Mouse (Mus musculus) heart, adult 2 months (tissue): ENCODE results near the gene Gm20479. TPM values are rescaled to one million over a fixed set of nuclear protein-coding genes. Genes with fewer than 3 reads are reported as not detected.

ENCODE experiments used
- DNase-seq, 2 experiments: peaks; one replicate each; pipeline ENCODE4 v3.0.0; 2021
- H3K27ac ChIP-seq: fragments of 200-600 bp; 2 replicates; pipeline ENCODE4 v1.8.1; 2022
- H3K27me3 ChIP-seq: fragments of 200-500 bp; 2 replicates; pipeline ENCODE4 v1.6.1; 2012; ENCODE audit warnings: mild to moderate bottlenecking, low read length, inconsistent platforms, mixed read lengths; ENCODE audit not compliant: control insufficient read depth, insufficient read depth
- H3K36me3 ChIP-seq: fragments of 200-500 bp; 2 replicates; pipeline ENCODE4 v1.6.1; 2012; ENCODE audit warnings: low read length, inconsistent platforms; ENCODE audit not compliant: control insufficient read depth, insufficient read depth
- H3K4me1 ChIP-seq: fragments of 200-500 bp; 2 replicates; pipeline ENCODE4 v1.6.1; 2011; ENCODE audit warnings: low read length; ENCODE audit not compliant: control insufficient read depth, insufficient read depth
- H3K4me3 ChIP-seq: fragments of 200-600 bp; 2 replicates; pipeline ENCODE4 v1.8.1; 2022
- H3K79me2 ChIP-seq: fragments of 200-500 bp; replicated peaks from 2 replicates; pipeline ENCODE4 v1.6.1; 2012; ENCODE audit warnings: mild to moderate bottlenecking, inconsistent platforms, low read length, moderate library complexity, mixed read lengths; ENCODE audit not compliant: control insufficient read depth, insufficient read depth
- H3K9ac ChIP-seq: fragments of 200-500 bp; 2 replicates; pipeline ENCODE4 v1.6.1; 2012; ENCODE audit warnings: low read depth, mild to moderate bottlenecking, control low read depth, inconsistent platforms, low read length, mixed read lengths
- CTCF ChIP-seq: fragments of 200-600 bp; IDR thresholded peaks from 2 replicates; pipeline ENCODE4 v1.8.1; 2022; ENCODE audit warnings: antibody characterized with exemption, mild to moderate bottlenecking, moderate library complexity
- EP300 ChIP-seq: fragments of 200-500 bp; IDR thresholded peaks from 2 replicates; pipeline ENCODE4 v1.6.1; 2011; ENCODE audit warnings: low read depth, low read length, control low read depth; ENCODE audit not compliant: insufficient read depth
- POLR2A ChIP-seq: fragments of 200-500 bp; IDR thresholded peaks from 2 replicates; pipeline ENCODE4 v1.6.1; 2011; ENCODE audit warnings: mild to moderate bottlenecking, low read depth, low read length, control low read depth; ENCODE audit not compliant: insufficient read depth
- WGBS: fragments of 180-500 bp; shearing (Covaris S2); methylation state at CpG from one replicate; pipeline ENCODE4 v1.1.7; 2018; 5-methylcytosine and 5-hydroxymethylcytosine counted together
- intact Hi-C: fragments of 180-260 bp; cut with DNase I; formaldehyde crosslinking; loops from one replicate; pipeline ENCODE4 v1.15.1; 2025
- polyA plus RNA-seq: library from polyadenylated mRNA; depleted of rRNA; stranded (reverse); fragments of >200 nt; gene quantifications from 2 replicates; pipeline ENCODE4 v1.2.3, GENCODE M21; 2012
- total RNA-seq, 2 experiments: library from RNA; stranded (reverse); gene quantifications; 2 replicates each; pipeline ENCODE4 v1.2.3; 2021

Gm20479 gene
- total and polyA plus RNA-seq, 3 experiments: 0.52 TPM; not detected in 2

DNA sequence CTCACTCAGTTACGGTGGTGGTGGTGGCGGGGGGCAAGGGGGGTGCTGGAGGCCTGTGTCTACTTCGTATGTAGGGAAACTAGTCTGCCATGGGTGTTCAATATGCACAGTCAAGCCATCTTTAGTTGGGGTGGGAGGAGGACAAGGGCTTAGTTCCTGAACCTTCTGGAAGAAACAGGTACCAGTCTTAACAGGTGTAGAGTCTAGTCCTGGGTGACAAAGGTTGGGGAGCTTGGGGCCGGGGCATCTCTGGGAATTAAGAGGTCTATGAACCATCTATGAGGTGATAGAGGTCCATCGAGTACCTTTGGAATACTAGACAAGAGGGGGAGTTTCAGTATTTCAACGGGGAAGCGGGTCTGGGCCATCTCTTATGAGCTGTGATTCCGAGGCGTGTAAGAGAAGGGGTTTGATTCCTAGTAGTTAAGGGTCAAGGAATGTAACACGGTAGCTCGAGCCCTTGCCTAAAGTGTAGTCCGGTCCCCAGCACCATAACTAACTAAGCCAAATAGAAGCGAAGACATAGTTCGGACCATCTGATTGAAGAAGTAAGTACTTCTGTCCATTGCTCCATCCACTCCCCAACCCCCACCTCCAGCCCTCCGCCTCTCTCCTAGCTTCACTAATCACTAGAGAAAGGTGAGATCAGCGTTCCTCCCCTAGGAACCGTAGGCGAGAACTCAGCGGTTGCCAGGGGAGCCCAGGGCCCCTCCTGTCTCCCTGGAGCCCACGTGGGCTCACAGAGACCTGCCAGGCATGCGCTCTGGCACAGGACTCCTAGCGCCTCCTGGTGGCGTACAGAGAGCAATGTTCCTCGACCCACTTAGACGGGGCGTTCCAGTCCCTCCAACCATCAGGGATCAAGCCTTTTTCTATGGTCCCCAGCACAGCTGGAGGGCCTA is 40.1 kb upstream of the Gm20479 start:
- H3K4me3 ChIP-seq: no peak overlapping the region
- no peak overlapping the region for H3K9ac ChIP-seq
- no peaks in the 10 kb centered on the region for H3K36me3 ChIP-seq
- H3K4me1 ChIP-seq: no peaks in the 10 kb centered on the region
- H3K79me2 ChIP-seq: no peaks in the 10 kb centered on the region
- intact Hi-C loops: no loop called here
- peaks cover 11% of the 10 kb centered on the region for H3K27me3 ChIP-seq
- 15% methylated on average over 26 of the region's 26 CpGs for WGBS
- H3K27ac ChIP-seq: no peak overlapping the region
- TF ChIP-seq EP300 (no peak), CTCF (peak; percentile 62)
- DNase-seq: peak in 1 of 2 experiments; percentile 15

DNA sequence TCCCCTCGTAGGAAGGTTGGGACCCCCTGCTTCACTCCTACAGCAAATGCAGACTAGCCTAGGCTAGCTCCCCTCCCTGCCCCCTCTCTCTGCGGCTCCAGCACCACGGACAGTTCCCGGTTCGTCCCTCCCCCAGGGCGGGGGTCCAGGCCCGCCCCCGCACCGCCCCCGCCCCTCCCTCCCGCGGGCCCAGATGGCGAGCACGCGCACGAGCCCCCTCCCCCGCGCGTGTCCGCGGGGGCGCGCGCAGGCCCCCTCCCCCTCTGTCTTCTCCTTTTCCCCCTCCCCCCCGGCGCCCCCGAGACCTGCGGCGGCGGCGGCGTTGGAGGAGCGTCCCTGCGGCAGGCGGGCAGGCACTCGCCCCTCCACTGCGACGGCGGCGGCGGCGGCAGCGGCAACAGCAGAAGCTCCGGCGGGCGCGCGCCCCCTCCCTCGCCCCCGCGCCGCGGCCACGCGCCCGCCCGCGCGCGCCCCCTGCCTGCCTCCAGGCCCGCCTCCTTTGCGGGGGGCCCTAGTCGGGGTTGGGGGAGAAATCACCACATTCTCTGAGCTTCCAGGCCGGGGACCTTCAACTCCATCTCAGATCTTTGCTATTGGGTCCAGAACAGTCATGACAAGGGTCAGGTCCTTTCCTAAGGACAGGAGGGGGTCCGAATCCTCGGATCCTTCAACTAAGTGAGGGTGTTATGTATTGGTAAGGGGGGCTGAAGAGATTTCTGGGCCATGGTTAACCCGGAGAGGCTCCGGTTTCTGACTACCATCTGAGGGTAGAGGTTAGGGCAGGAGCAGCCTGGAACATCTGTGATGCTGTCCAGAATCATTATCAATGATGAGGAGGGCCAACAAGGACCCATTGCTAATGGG is 39.2 kb upstream of the Gm20479 start:
- H3K9ac ChIP-seq: no peak overlapping the region
- 4% methylated on average over 27 of the region's 68 CpGs for WGBS

DNA sequence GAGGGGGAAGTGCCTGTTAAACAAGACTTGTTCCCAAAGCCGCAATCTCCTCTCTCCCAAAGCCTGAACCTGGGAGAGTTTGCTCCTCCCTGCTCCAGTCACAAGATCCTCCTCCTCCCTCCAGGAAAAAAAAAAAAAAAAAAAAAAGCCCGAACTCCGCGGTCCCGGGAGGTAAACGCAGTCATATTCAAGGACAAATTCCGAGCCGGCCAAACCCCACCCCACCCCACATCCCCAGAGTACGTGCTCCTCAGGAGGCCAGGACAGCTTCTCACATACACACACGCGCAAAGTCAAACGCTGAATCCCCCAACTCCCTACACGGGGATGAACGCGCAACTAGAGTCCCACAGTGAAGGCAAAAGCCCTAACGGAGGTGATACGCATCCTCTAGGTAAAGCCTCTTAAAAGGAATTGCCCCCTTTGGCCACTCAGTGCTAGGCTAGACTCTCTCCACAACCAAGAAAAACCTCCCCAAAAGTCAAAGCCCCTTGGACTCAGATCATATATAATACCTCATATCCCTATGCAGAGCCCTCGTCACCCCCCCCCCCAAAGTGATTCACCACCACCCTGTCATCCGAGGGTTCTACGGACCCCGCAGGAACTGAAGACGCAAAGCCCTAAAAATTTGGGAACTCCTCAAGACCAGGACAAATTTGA is 38.4 kb upstream of the Gm20479 start:
- no peaks in the 10 kb centered on the region for H3K36me3 ChIP-seq
- H3K4me3 ChIP-seq: no peak overlapping the region
- H3K9ac ChIP-seq: no peak overlapping the region
- no peaks in the 10 kb centered on the region for H3K4me1 ChIP-seq
- 4% methylated on average over 22 of the region's 22 CpGs for WGBS
- no peak for DNase-seq
- TF ChIP-seq CTCF: no peak
- TF ChIP-seq POLR2A: no peak
- TF ChIP-seq EP300: no peak
- intact Hi-C loops: no loop called here
- H3K27ac ChIP-seq: no peak overlapping the region
- no peaks in the 10 kb centered on the region for H3K79me2 ChIP-seq
- H3K27me3 ChIP-seq: peaks cover 11% of the 10 kb centered on the region

More for the DNA sequence above, 39.2 kb upstream of the Gm20479 start:
- TF ChIP-seq EP300 (no peak), CTCF (no peak), POLR2A (no peak)
- Histone ChIP-seq H3K27me3 (peaks cover 11% of the 10 kb centered on the region), H3K4me1 (no peaks in the 10 kb centered on the region), H3K79me2 (no peaks in the 10 kb centered on the region), H3K36me3 (no peaks in the 10 kb centered on the region), H3K27ac (no peak overlapping the region), H3K4me3 (no peak overlapping the region)
- intact Hi-C loops: no loop called here
- no peak for DNase-seq

DNA sequence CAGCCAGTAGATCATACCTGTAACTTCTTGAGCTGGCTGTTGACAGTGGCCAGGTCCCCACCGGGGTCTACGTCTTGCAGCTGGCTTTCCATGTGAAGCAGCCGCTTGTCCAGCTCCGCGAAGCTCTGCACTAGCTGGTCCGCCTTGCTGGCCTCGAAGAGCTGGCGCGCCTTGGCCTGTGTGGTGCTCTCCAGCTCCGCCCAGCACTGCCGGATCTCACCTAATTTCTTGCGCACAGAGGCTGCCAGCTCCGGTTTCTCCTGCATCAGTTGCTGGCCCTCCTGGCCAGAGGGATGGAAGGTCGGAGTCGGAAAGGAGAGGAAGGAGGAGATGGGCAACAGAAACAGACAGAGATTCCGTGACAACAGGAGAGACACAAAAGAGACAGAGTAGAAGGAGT is 34.2 kb upstream of the Gm20479 start:
- Histone ChIP-seq H3K36me3 (no peaks in the 10 kb centered on the region), H3K27ac (no peak overlapping the region), H3K4me1 (no peaks in the 10 kb centered on the region), H3K4me3 (no peak overlapping the region), H3K27me3 (peaks cover 6% of the 10 kb centered on the region), H3K9ac (no peak overlapping the region), H3K79me2 (no peaks in the 10 kb centered on the region)
- TF ChIP-seq CTCF: no peak
- TF ChIP-seq EP300: no peak
- no peak for TF ChIP-seq POLR2A
- no peak for DNase-seq
- intact Hi-C loops: no loop called here
- 36% methylated on average over 16 of the region's 16 CpGs for WGBS

DNA sequence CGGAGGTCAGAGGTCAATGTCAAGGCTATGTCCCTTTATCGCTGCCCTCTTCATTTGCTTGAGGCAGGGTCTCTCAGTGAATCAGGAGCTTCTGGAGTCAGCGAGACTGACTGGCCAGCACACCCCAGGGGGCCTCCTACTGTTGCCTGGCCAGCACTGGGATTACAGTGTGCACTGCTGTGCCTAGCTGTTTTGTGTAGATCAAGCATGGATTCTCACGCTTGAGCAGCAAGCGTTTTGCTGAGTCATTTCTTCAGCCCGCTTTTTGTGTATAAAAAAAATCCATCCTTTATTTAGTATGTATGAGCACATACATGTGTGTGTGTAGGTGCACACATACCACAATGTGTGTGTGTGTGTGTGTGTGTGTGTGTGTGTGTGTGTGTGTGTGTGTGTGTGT is 32.0 kb upstream of the Gm20479 start:
- WGBS: 65% methylated on average over 6 of the region's 6 CpGs
- Histone ChIP-seq H3K36me3 (no peaks in the 10 kb centered on the region), H3K4me3 (no peak overlapping the region), H3K4me1 (no peaks in the 10 kb centered on the region), H3K9ac (no peak overlapping the region), H3K27me3 (peaks cover 1% of the 10 kb centered on the region; the same call in 1 of the 2 replicates), H3K79me2 (no peaks in the 10 kb centered on the region), H3K27ac (no peak overlapping the region)
- intact Hi-C loops: loop anchor here (5.0 kb wide), 1 partner anchor 87 kb away; no protein-coding TSS in a partner anchor
- no peak for DNase-seq
- no peak for TF ChIP-seq EP300
- TF ChIP-seq CTCF: no peak
- no peak for TF ChIP-seq POLR2A
